ENCODE assay signal across 9 mouse cellular contexts in genomic region chr17:28081385-28081784, GRCm38 (mm10). TPM values are rescaled to one million over a fixed set of nuclear protein-coding genes. Genes with fewer than 3 reads are reported as not detected.
DNase-seq lines count a peak whose midpoint lies in the region; TF ChIP-seq lines count a peak whose summit lies in the region.
"Had no signal": no experiment of that assay in that cellular context is flagged by ENCODE, and none has a peak within 500 bp of the region (broad histone marks: within the 10 kb centered on the region; RNA-seq: fewer than 3 reads in every experiment).

No protein-coding gene starts in this region.

- TF ChIP-seq CTCF in liver, adult 2 months (IDR thresholded peaks at IDR 0.05; ENCODE audit: low read depth, low read length), result peak; percentile 58

- no peak overlapping the region for H3K4me3 ChIP-seq in liver, adult 2 months (ENCODE audit: insufficient read depth, low read depth, low read length)

- no peak overlapping the region for H3K27ac ChIP-seq in liver, adult 2 months (replicated peaks; ENCODE audit: insufficient read depth, low read depth, low read length)
- H3K27ac ChIP-seq: limb, embryonic 15.5 days had no signal

- peaks cover 12% of the 10 kb centered on the region for H3K27me3 ChIP-seq in liver, adult 2 months (ENCODE audit: control insufficient read depth, insufficient read depth, low read length)
- no peaks in the 10 kb centered on the region for H3K27me3 ChIP-seq in splenic B cell, adult 2 months (ENCODE audit: control insufficient read depth, insufficient read depth, low read length, poor library complexity, severe bottlenecking)

- H3K4me1 ChIP-seq in liver, adult 2 months (ENCODE audit: control insufficient read depth, insufficient read depth, low read length), result peaks cover 7% of the 10 kb centered on the region; the same call in 1 of the 2 replicates

- H3K9ac ChIP-seq in liver, adult 2 months (ENCODE audit: low read depth, low read length), result no peak overlapping the region
- H3K9ac ChIP-seq: limb, embryonic 15.5 days had no signal

- H3K79me2 ChIP-seq in liver, adult 2 months (ENCODE audit: control insufficient read depth, insufficient read depth, low read length), result no peaks in the 10 kb centered on the region

- peak; percentile 51 for DNase-seq in cerebellum, adult 9-10 months
- no peak for DNase-seq in cerebellum, adult 11-12 months
- DNase-seq in liver, adult 2 months (ENCODE audit: extremely low read depth, low read depth, low spot score), result no peak
- no peak for DNase-seq in liver
- peak; percentile 30 for DNase-seq in T-cell, adult 2 months (ENCODE audit: low spot score)
- DNase-seq in induced T-regulatory cell, adult 2 months (ENCODE audit: low read depth), result peak; percentile 59
- DNase-seq in splenic B cell, adult 2 months (ENCODE audit: low read depth, low spot score), result peak; percentile 31
- no peak for DNase-seq in ovary, postnatal 14 days (ENCODE audit: low spot score)

- TF ChIP-seq POLR2A in liver, adult 2 months (IDR thresholded peaks at IDR 0.05; ENCODE audit: extremely low read depth, insufficient read depth, low read length), result no peak

- H3K36me3 ChIP-seq in liver, adult 2 months (ENCODE audit: control insufficient read depth, insufficient read depth, low read length), result no peaks in the 10 kb centered on the region
- H3K36me3 ChIP-seq in splenic B cell, adult 2 months (ENCODE audit: control insufficient read depth, insufficient read depth, low read length, poor library complexity, severe bottlenecking), result no peaks in the 10 kb centered on the region
- H3K36me3 ChIP-seq: limb, embryonic 15.5 days had no signal

- WGBS in liver, adult 2 months, result 71% methylated on average over 9 of the region's 9 CpGs

RNA-seq across cellular contexts. Expression of gene Tcp11, which starts 0.9 kb away (rescaled TPM):
- not detected in 2 replicates for total RNA-seq in liver, adult 2 months (2014; rRNA removed)
- polyA plus RNA-seq in liver, adult 2 months (2012; rRNA removed), result not detected in 2 replicates

Comparison
In these comparisons a context has a peak if more than half of its experiments do, and no peak if none do; other contexts are left out.
1. DNase-seq: peak in cerebellum, adult 9-10 months (single experiment), T-cell, adult 2 months (single experiment), induced T-regulatory cell, adult 2 months (single experiment) and splenic B cell, adult 2 months (single experiment); none in cerebellum, adult 11-12 months (single experiment), liver, adult 2 months (single experiment), liver (single experiment) and ovary, postnatal 14 days (single experiment).